Mouse (Mus musculus) hindbrain, embryonic 13.5 days (tissue): ENCODE measurements at regions not wholly inside any gene's neighbourhood (a gene's known extent, or its start where the extent isn't known, plus 50 kb on each side); places are given as distances from the start of the nearest gene placed in this dataset.

Experiments
- ATAC-seq: fragments of 200-750 bp; cut with Nextera tagmentation; 2 replicates; pipeline ENCODE4 v1.8.0; 2017; ENCODE audit warnings: moderate TSS enrichment; ENCODE audit not compliant: low FRiP score
- H3K27ac ChIP-seq: fragments of 300-500 bp; sonication (generic); 2 replicates; pipeline ENCODE4 v1.5.1; 2015; ENCODE audit warnings: inconsistent platforms, mild to moderate bottlenecking, moderate library complexity
- H3K27me3 ChIP-seq: fragments of 300-500 bp; sonication (generic); 2 replicates; pipeline ENCODE4 v1.6.1; 2015; ENCODE audit warnings: mild to moderate bottlenecking, inconsistent platforms
- H3K36me3 ChIP-seq: fragments of 300-500 bp; sonication (generic); 2 replicates; pipeline ENCODE4 v1.6.1; 2015; ENCODE audit warnings: mild to moderate bottlenecking, inconsistent platforms
- H3K4me1 ChIP-seq: fragments of 300-500 bp; sonication (generic); replicated peaks from 2 replicates; pipeline ENCODE4 v1.6.1; 2015; ENCODE audit warnings: inconsistent platforms
- H3K4me2 ChIP-seq: fragments of 300-500 bp; sonication (generic); 2 replicates; pipeline ENCODE4 v1.6.1; 2015; ENCODE audit warnings: inconsistent platforms, mild to moderate bottlenecking, moderate library complexity
- H3K4me3 ChIP-seq: fragments of 300-500 bp; sonication (generic); 2 replicates; pipeline ENCODE4 v1.5.1; 2015; ENCODE audit warnings: mild to moderate bottlenecking, inconsistent platforms
- H3K9ac ChIP-seq: fragments of 300-500 bp; sonication (generic); 2 replicates; pipeline ENCODE4 v1.6.1; 2015; ENCODE audit warnings: mild to moderate bottlenecking, inconsistent platforms
- H3K9me3 ChIP-seq: fragments of 300-500 bp; sonication (generic); 2 replicates; pipeline ENCODE4 v1.6.1; 2016; ENCODE audit warnings: inconsistent platforms
- WGBS: fragments of 180-500 bp; shearing (Covaris S2); methylation state at CpG from one replicate; pipeline ENCODE4 v1.1.7; 2015; 5-methylcytosine and 5-hydroxymethylcytosine counted together

DNA sequence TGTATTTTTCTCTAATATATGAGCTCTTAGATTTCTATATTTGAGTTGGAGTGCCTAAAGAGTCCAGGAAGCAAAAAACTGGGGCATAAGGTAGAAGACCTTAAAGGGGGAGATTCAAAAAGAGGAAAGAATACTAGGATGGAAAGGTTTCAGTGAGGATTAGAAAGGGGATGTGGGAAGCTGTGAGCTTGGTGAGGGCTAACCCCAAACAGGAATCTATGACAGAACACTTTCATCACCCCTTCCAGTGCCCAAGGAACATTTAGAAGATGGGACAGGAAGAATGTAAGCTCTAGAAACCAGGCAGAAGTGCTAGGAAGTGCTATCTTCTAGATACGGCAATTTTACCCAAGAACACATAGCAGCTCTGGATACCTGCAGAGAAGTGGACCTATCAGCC, 166.5 kb upstream of the Agr3 start:
- Histone ChIP-seq H3K27me3 (no peaks in the 10 kb centered on the region), H3K4me2 (no peak overlapping the region), H3K27ac (no peak overlapping the region), H3K9me3 (no peaks in the 10 kb centered on the region), H3K4me3 (no peak overlapping the region), H3K4me1 (no peaks in the 10 kb centered on the region), H3K9ac (no peak overlapping the region), H3K36me3 (no peaks in the 10 kb centered on the region)
- WGBS: 91% methylated on average over 1 of the region's 1 CpGs
- ATAC-seq: no peak

DNA sequence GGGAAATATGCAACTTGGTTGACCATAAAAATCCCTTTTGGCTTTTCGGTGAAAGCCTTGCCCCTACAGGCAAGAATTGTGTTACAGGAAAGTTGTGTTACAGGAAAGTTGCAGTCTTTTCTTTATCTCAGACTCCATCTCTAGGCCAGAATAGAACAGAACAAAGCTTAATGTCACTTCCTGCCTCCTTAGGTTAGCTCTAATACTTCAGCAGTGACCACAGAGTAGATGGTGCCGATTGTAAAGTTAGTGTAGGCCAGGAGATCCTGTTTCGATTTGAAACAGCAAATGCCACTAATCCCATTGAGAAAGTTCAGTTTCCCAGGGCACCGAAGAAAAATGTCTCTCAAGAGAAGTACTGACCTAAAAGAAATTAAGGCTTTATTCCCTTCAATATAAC, 170.3 kb upstream of the Agr3 start:
- Histone ChIP-seq H3K4me1 (no peaks in the 10 kb centered on the region), H3K4me3 (no peak overlapping the region), H3K9ac (no peak overlapping the region), H3K27ac (no peak overlapping the region), H3K4me2 (no peak overlapping the region), H3K36me3 (no peaks in the 10 kb centered on the region), H3K9me3 (no peaks in the 10 kb centered on the region), H3K27me3 (no peaks in the 10 kb centered on the region)
- 89% methylated on average over 4 of the region's 4 CpGs for WGBS
- no peak for ATAC-seq

DNA sequence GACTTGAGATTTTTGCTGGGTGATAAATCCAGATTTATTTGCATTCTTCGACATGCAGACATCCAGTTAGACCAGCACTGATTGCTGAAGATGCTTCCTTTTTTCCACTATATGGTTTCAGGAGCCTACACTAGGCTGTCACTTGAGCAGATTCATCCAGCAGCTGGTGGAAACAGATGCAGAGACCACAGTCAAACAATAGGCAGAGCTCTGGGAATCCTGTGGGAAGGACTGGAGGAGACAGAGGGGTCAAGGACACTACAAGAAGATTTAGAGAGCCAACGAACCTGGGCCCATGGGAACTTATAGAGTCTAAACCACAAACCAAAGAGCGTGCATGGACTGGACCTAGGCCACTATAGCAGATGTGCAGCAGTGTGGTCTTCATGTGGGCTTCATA, 177.4 kb upstream of the Agr3 start:
- Histone ChIP-seq H3K9me3 (no peaks in the 10 kb centered on the region), H3K36me3 (no peaks in the 10 kb centered on the region), H3K9ac (no peak overlapping the region), H3K4me1 (peaks cover 9% of the 10 kb centered on the region), H3K4me3 (no peak overlapping the region), H3K27ac (no peak overlapping the region), H3K4me2 (no peak overlapping the region), H3K27me3 (no peaks in the 10 kb centered on the region)
- WGBS: 84% methylated on average over 3 of the region's 3 CpGs
- ATAC-seq: no peak

DNA sequence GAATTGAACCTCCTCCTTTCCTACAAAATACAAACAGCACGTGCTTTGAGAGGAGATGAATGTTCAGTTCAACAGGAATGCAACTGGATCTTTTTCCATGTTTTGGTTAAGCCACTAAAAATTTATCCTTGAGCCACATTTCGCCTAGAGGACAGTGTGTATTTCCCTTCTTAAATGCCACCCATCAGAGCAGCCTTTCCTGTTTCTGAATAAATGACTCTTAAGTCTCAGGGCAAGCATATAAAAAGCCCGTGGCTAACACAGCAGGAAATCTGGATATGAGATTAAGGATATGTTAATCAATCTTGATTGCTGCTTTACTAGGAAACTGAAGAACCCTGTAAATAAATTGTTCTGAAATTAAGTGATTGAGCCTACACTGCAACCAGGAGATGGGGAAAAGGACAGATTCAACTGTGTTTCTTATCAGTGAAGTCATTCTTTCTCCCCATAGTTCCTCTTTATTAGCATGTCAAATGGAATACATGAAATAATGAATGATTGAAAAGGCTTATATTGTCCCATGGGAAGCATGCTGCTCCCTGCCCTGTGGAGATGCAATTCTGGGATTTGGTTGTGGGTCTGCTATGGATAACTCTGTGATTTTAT, 178.6 kb upstream of the Agr3 start:
- Histone ChIP-seq H3K27me3 (no peaks in the 10 kb centered on the region), H3K4me2 (no peak overlapping the region), H3K4me1 (peaks cover 9% of the 10 kb centered on the region), H3K4me3 (no peak overlapping the region), H3K36me3 (no peaks in the 10 kb centered on the region), H3K27ac (no peak overlapping the region), H3K9ac (no peak overlapping the region), H3K9me3 (no peaks in the 10 kb centered on the region)
- ATAC-seq: no peak
- 59% methylated on average over 3 of the region's 3 CpGs for WGBS

GRCm38 (mm10) chr12:35742729-35743128, 182.7 kb upstream of the Agr3 start:
- H3K9me3 ChIP-seq: no peaks in the 10 kb centered on the region
- no peaks in the 10 kb centered on the region for H3K27me3 ChIP-seq
- no peak overlapping the region for H3K9ac ChIP-seq
- 55% methylated on average over 1 of the region's 1 CpGs for WGBS
- H3K4me2 ChIP-seq: no peak overlapping the region
- H3K4me3 ChIP-seq: no peak overlapping the region
- peaks cover 9% of the 10 kb centered on the region for H3K4me1 ChIP-seq
- no peak overlapping the region for H3K27ac ChIP-seq
- no peaks in the 10 kb centered on the region for H3K36me3 ChIP-seq
- ATAC-seq: no peak

GRCm38 (mm10) chr12:35736427-35736826, 189.0 kb upstream of the Agr3 start:
- no peak overlapping the region for H3K4me3 ChIP-seq
- H3K27ac ChIP-seq: no peak overlapping the region
- H3K9ac ChIP-seq: no peak overlapping the region
- ATAC-seq: no peak
- H3K4me2 ChIP-seq: no peak overlapping the region
- no peaks in the 10 kb centered on the region for H3K27me3 ChIP-seq
- H3K4me1 ChIP-seq: no peaks in the 10 kb centered on the region
- no peaks in the 10 kb centered on the region for H3K9me3 ChIP-seq
- whole genome bisulfite sequencing: 71% methylated on average over 2 of the region's 2 CpGs
- H3K36me3 ChIP-seq: no peaks in the 10 kb centered on the region

GRCm38 (mm10) chr12:35735002-35735401, 190.4 kb upstream of the Agr3 start:
- 76% methylated on average over 2 of the region's 2 CpGs for WGBS
- Histone ChIP-seq H3K36me3 (no peaks in the 10 kb centered on the region), H3K27ac (no peak overlapping the region), H3K27me3 (no peaks in the 10 kb centered on the region), H3K9me3 (no peaks in the 10 kb centered on the region), H3K9ac (no peak overlapping the region), H3K4me3 (no peak overlapping the region), H3K4me2 (no peak overlapping the region), H3K4me1 (no peaks in the 10 kb centered on the region)
- ATAC-seq: no peak

- H3K27ac ChIP-seq: no peak overlapping the region
- no peaks in the 10 kb centered on the region for H3K9me3 ChIP-seq
- no peak for ATAC-seq
- H3K36me3 ChIP-seq: no peaks in the 10 kb centered on the region
- H3K4me3 ChIP-seq: no peak overlapping the region
- H3K4me1 ChIP-seq: no peaks in the 10 kb centered on the region
- 91% methylated on average over 1 of the region's 1 CpGs for WGBS
- H3K27me3 ChIP-seq: no peaks in the 10 kb centered on the region
- H3K9ac ChIP-seq: no peak overlapping the region
- no peak overlapping the region for H3K4me2 ChIP-seq
Observed at GRCm38 (mm10) chr12:35734371-35734770, 191.0 kb upstream of the Agr3 start.

- Histone ChIP-seq H3K4me3 (no peak overlapping the region), H3K9me3 (no peaks in the 10 kb centered on the region), H3K27ac (no peak overlapping the region), H3K9ac (no peak overlapping the region), H3K4me1 (no peaks in the 10 kb centered on the region), H3K4me2 (no peak overlapping the region), H3K36me3 (no peaks in the 10 kb centered on the region), H3K27me3 (no peaks in the 10 kb centered on the region)
- 90% methylated on average over 2 of the region's 2 CpGs for WGBS
- ATAC-seq: no peak
Observed at GRCm38 (mm10) chr12:35733580-35733979, 191.8 kb upstream of the Agr3 start.

DNA sequence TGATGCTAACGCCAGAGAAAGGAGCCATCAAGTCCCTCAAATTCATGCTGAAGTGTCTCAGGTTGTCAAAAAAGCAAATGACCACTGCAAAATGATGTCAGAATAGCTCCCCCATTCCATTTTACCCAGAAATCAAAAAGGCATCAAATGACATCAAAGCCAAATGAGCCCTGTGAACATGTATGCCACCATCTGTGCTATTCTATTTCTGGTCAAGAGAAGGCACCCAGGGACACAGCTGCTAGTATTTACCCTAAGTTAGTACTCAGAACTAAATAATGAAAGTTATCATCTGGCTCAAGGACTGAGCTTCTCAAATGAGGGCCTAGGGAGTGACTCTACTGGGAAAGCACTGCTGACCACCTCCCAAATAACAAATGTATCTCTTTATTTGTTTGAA, 191.1 kb upstream of the Ahr start:
- Histone ChIP-seq H3K4me1 (no peaks in the 10 kb centered on the region), H3K9ac (no peak overlapping the region), H3K36me3 (no peaks in the 10 kb centered on the region), H3K4me3 (no peak overlapping the region), H3K27me3 (no peaks in the 10 kb centered on the region), H3K9me3 (no peaks in the 10 kb centered on the region), H3K4me2 (no peak overlapping the region), H3K27ac (no peak overlapping the region)
- WGBS: 88% methylated on average over 1 of the region's 1 CpGs
- no peak for ATAC-seq

DNA sequence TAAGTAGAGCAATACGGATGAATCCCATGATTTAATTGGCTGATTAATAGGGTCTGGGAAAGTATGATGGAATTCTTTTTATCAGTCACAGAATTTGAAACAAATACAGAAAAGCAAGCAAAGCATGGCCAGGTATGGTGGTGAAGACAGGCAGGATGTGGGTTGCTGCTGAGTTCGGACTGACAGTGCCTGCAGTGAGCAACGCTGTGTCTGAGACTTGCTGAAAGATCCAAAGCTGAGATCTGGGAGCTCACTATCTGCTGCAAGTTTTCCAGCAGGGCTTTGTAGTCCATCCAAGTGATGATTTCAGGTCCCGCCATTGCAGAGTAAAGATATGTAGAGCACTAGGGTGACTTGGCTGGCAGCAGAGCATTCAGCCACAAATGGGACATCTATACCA, 189.3 kb upstream of the Ahr start:
- Histone ChIP-seq H3K4me3 (no peak overlapping the region), H3K9me3 (no peaks in the 10 kb centered on the region), H3K4me1 (no peaks in the 10 kb centered on the region), H3K27ac (no peak overlapping the region), H3K27me3 (no peaks in the 10 kb centered on the region), H3K9ac (no peak overlapping the region), H3K36me3 (no peaks in the 10 kb centered on the region), H3K4me2 (no peak overlapping the region)
- no peak for ATAC-seq
- 95% methylated on average over 4 of the region's 4 CpGs for WGBS

GRCm38 (mm10) chr12:35712671-35713070, 177.8 kb upstream of the Ahr start:
- no peaks in the 10 kb centered on the region for H3K27me3 ChIP-seq
- no peak for ATAC-seq
- WGBS: 89% methylated on average over 4 of the region's 4 CpGs

GRCm38 (mm10) chr12:35711549-35712070, 176.8 kb upstream of the Ahr start:
- no peaks in the 10 kb centered on the region for H3K9me3 ChIP-seq
- H3K4me2 ChIP-seq: no peak overlapping the region
- no peak overlapping the region for H3K9ac ChIP-seq
- WGBS: 94% methylated on average over 6 of the region's 6 CpGs
- no peaks in the 10 kb centered on the region for H3K4me1 ChIP-seq
- no peaks in the 10 kb centered on the region for H3K36me3 ChIP-seq
- no peak for ATAC-seq
- no peak overlapping the region for H3K27ac ChIP-seq
- H3K4me3 ChIP-seq: no peak overlapping the region
- no peaks in the 10 kb centered on the region for H3K27me3 ChIP-seq

More at GRCm38 (mm10) chr12:35712671-35713070, 177.8 kb upstream of the Ahr start:
- Histone ChIP-seq H3K9me3 (no peaks in the 10 kb centered on the region), H3K4me1 (no peaks in the 10 kb centered on the region), H3K9ac (no peak overlapping the region), H3K4me2 (no peak overlapping the region), H3K36me3 (no peaks in the 10 kb centered on the region), H3K27ac (no peak overlapping the region), H3K4me3 (no peak overlapping the region)
